Mouse (Mus musculus) left cerebral cortex, adult 9 months (tissue): ENCODE data around the gene Ptpre.

ENCODE experiments used
- DNase-seq, 2 experiments: peaks; one replicate each; pipeline ENCODE4 v3.0.0; 2022; ENCODE audit warnings: low spot score in 2 of 2

Gene Ptpre

DNA sequence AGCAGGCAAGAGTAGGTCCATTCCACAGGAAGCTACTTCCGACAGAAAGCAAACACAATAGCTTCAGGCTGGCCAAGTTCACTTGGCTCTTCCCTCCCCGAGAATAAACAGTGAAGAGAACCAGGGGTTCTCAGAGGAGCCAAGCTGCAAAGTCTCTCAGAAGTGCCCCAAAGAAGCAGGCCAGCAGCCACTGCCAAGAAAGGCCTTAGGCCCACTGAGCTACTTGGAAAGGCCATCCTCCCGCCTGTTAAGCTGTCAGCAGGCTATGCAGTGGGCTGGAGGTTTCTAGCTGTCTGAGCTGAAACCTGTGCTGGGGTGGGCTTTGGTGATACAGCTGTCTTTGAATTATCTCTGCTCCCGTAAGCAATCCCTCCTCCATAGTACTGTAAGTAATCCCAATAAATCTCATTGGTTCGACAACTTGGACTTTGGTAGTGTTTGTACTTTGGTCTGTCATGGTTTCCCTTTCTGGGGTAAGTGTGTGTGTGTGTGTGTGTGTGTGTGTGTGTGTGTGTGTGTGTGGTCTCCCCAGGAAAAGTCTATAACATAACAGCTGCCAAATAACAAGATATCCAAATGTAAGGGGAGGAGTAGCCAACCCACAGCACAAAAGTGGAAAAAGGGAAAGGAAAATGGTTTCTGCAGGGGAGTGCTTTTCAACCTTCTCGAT is 186.5 kb downstream of the Ptpre start:
- DNase-seq = no peak

DNA sequence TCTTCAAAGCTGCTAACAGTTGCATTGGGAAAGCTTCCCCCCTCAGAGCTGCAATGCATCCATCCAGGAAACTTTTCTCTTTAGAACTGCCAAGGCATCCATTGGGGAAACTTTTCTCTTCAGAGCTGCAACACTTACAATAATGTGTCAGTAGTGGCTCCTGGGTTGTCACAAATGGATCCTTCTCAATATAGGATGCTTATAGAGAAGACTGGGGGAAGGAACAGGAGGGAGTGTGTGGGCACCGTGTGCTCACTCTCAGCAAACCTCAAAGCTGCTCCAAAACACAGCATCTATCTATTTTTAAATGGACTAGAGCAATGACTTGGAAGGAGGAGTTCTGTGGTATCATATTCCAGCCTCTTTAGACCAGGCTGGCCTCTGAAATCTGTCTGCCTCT is 189.4 kb downstream of the Ptpre start:
- DNase-seq = no peak

DNA sequence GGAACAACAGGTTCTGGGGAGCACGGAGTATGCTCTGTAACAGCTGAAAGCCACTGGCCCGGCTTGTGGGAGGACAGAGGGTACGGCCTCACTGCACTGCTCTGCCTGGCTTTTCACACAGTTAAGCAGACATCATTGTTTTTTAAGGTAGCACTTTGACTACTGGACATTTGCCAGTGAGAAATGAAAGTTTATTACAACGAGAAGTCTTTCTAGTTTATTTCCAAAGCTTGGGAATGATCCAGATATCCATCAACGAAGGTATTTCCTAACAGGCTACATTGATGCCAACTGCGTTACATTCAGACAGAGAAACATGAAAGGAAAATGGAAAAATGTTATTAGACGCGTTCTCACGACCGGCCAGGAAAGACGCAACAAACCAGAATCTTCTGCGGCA is 190.8 kb downstream of the Ptpre start:
- no peak for DNase-seq

DNA sequence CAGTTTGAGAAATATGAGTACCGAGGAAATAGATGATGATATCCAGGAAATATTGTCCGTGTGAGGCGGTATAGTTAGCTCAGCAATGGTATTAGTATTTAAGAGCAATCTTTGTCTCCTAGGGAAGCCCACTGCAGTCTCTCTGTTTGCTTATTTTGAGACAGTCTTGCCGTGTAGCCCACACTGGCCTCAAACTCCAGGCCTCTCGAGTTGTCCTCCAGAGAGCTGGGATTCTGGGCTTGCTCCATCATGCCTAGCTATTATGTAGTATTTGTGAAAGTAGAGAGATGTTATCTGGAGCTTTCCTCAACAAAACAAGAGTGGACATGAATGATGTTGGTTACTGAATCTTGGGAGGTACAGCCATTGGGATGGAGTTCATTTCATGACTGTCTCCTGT is 197.1 kb downstream of the Ptpre start:
- DNase-seq = no peak

GRCm38 (mm10) chr7:135734911-135735646 is 197.8 kb downstream of the Ptpre start:
- DNase-seq = no peak
